Mouse (Mus musculus): ENCODE results near the gene Cfap44. TPM values are rescaled to one million over a fixed set of nuclear protein-coding genes. Genes with fewer than 3 reads are reported as not detected.

Cfap44 gene
- polyA plus RNA-seq, 1 experiment = not detected

GRCm38 (mm10) chr16:44491051-44491450 lies 96.5 kb downstream of the Cfap44 start:
- no peak for TF ChIP-seq CTCF (IDR thresholded peaks at IDR 0.05; ENCODE audit: low read depth, low read length)
- TF ChIP-seq POLR2A (IDR thresholded peaks at IDR 0.05; ENCODE audit: borderline replicate concordance, low read depth, low read length) = no peak
- Histone ChIP-seq H3K27ac (ENCODE audit: insufficient read depth, low read depth, low read length) (no peak overlapping the region), H3K4me1 (ENCODE audit: control insufficient read depth, insufficient read depth, low read length) (no peaks in the 10 kb centered on the region), H3K4me3 (ENCODE audit: insufficient read depth, low read length) (no peak overlapping the region)

- TF ChIP-seq CTCF (IDR thresholded peaks at IDR 0.05; ENCODE audit: low read depth, low read length) (no peak), POLR2A (IDR thresholded peaks at IDR 0.05; ENCODE audit: borderline replicate concordance, low read depth, low read length) (no peak)
- Histone ChIP-seq H3K4me3 (ENCODE audit: insufficient read depth, low read length) (no peak overlapping the region), H3K27ac (ENCODE audit: insufficient read depth, low read depth, low read length) (no peak overlapping the region), H3K4me1 (ENCODE audit: control insufficient read depth, insufficient read depth, low read length) (no peaks in the 10 kb centered on the region)
Observed at GRCm38 (mm10) chr16:44492151-44492550, 97.6 kb downstream of the Cfap44 start.

GRCm38 (mm10) chr16:44492706-44493105 lies 98.1 kb downstream of the Cfap44 start:
- no peaks in the 10 kb centered on the region for H3K4me1 ChIP-seq (ENCODE audit: control insufficient read depth, insufficient read depth, low read length)
- H3K4me3 ChIP-seq (ENCODE audit: insufficient read depth, low read length) = no peak overlapping the region
- no peak for TF ChIP-seq CTCF (IDR thresholded peaks at IDR 0.05; ENCODE audit: low read depth, low read length)
- TF ChIP-seq POLR2A (IDR thresholded peaks at IDR 0.05; ENCODE audit: borderline replicate concordance, low read depth, low read length) = no peak
- no peak overlapping the region for H3K27ac ChIP-seq (ENCODE audit: insufficient read depth, low read depth, low read length)

- Histone ChIP-seq H3K4me3 (ENCODE audit: insufficient read depth, low read length) (no peak overlapping the region), H3K4me1 (ENCODE audit: control insufficient read depth, insufficient read depth, low read length) (no peaks in the 10 kb centered on the region), H3K27ac (ENCODE audit: insufficient read depth, low read depth, low read length) (no peak overlapping the region)
- TF ChIP-seq CTCF (IDR thresholded peaks at IDR 0.05; ENCODE audit: low read depth, low read length) (no peak), POLR2A (IDR thresholded peaks at IDR 0.05; ENCODE audit: borderline replicate concordance, low read depth, low read length) (no peak)
Observed at GRCm38 (mm10) chr16:44493868-44494267, 99.3 kb downstream of the Cfap44 start.

GRCm38 (mm10) chr16:44494441-44495108 lies 100.0 kb downstream of the Cfap44 start:
- no peak for TF ChIP-seq CTCF (IDR thresholded peaks at IDR 0.05; ENCODE audit: low read depth, low read length)
- no peak for TF ChIP-seq POLR2A (IDR thresholded peaks at IDR 0.05; ENCODE audit: borderline replicate concordance, low read depth, low read length)
- Histone ChIP-seq H3K4me3 (ENCODE audit: insufficient read depth, low read length) (no peak overlapping the region), H3K27ac (ENCODE audit: insufficient read depth, low read depth, low read length) (no peak overlapping the region), H3K4me1 (ENCODE audit: control insufficient read depth, insufficient read depth, low read length) (no peaks in the 10 kb centered on the region)

GRCm38 (mm10) chr16:44496971-44497464 lies 102.4 kb downstream of the Cfap44 start:
- Histone ChIP-seq H3K27ac (ENCODE audit: insufficient read depth, low read depth, low read length) (no peak overlapping the region), H3K4me3 (ENCODE audit: insufficient read depth, low read length) (no peak overlapping the region), H3K4me1 (ENCODE audit: control insufficient read depth, insufficient read depth, low read length) (no peaks in the 10 kb centered on the region)
- TF ChIP-seq CTCF (IDR thresholded peaks at IDR 0.05; ENCODE audit: low read depth, low read length) (no peak), POLR2A (IDR thresholded peaks at IDR 0.05; ENCODE audit: borderline replicate concordance, low read depth, low read length) (no peak)

- Histone ChIP-seq H3K4me1 (ENCODE audit: control insufficient read depth, insufficient read depth, low read length) (no peaks in the 10 kb centered on the region), H3K27ac (ENCODE audit: insufficient read depth, low read depth, low read length) (no peak overlapping the region), H3K4me3 (ENCODE audit: insufficient read depth, low read length) (no peak overlapping the region)
- no peak for TF ChIP-seq POLR2A (IDR thresholded peaks at IDR 0.05; ENCODE audit: borderline replicate concordance, low read depth, low read length)
- TF ChIP-seq CTCF (IDR thresholded peaks at IDR 0.05; ENCODE audit: low read depth, low read length) = no peak
Observed at GRCm38 (mm10) chr16:44498447-44498846, 103.9 kb downstream of the Cfap44 start.

GRCm38 (mm10) chr16:44501783-44502182 lies 107.2 kb downstream of the Cfap44 start:
- Histone ChIP-seq H3K4me3 (ENCODE audit: insufficient read depth, low read length) (no peak overlapping the region), H3K4me1 (ENCODE audit: control insufficient read depth, insufficient read depth, low read length) (no peaks in the 10 kb centered on the region), H3K27ac (ENCODE audit: insufficient read depth, low read depth, low read length) (no peak overlapping the region)
- TF ChIP-seq CTCF (IDR thresholded peaks at IDR 0.05; ENCODE audit: low read depth, low read length) (no peak), POLR2A (IDR thresholded peaks at IDR 0.05; ENCODE audit: borderline replicate concordance, low read depth, low read length) (no peak)

GRCm38 (mm10) chr16:44502325-44502724 lies 107.7 kb downstream of the Cfap44 start:
- no peak overlapping the region for H3K4me3 ChIP-seq (ENCODE audit: insufficient read depth, low read length)
- no peak for TF ChIP-seq POLR2A (IDR thresholded peaks at IDR 0.05; ENCODE audit: borderline replicate concordance, low read depth, low read length)
- TF ChIP-seq CTCF (IDR thresholded peaks at IDR 0.05; ENCODE audit: low read depth, low read length) = no peak
- no peaks in the 10 kb centered on the region for H3K4me1 ChIP-seq (ENCODE audit: control insufficient read depth, insufficient read depth, low read length)
- H3K27ac ChIP-seq (ENCODE audit: insufficient read depth, low read depth, low read length) = no peak overlapping the region

GRCm38 (mm10) chr16:44502895-44503575 lies 108.4 kb downstream of the Cfap44 start:
- Histone ChIP-seq H3K27ac (ENCODE audit: insufficient read depth, low read depth, low read length) (no peak overlapping the region), H3K4me3 (ENCODE audit: insufficient read depth, low read length) (no peak overlapping the region), H3K4me1 (ENCODE audit: control insufficient read depth, insufficient read depth, low read length) (no peaks in the 10 kb centered on the region)
- TF ChIP-seq POLR2A (IDR thresholded peaks at IDR 0.05; ENCODE audit: borderline replicate concordance, low read depth, low read length) (no peak), CTCF (IDR thresholded peaks at IDR 0.05; ENCODE audit: low read depth, low read length) (no peak)
